Mouse (Mus musculus) erythroblast, embryonic 14.5 days (primary cell): Measurements from ENCODE around the gene Plxna2.

Experiments used
- GATA1 ChIP-seq: IDR thresholded peaks from 2 replicates; pipeline ENCODE4 v1.6.1; 2012; ENCODE audit warnings: low read length, inconsistent platforms, mixed read lengths
- TAL1 ChIP-seq: IDR thresholded peaks from 3 replicates; pipeline ENCODE4 v1.6.1; 2012; ENCODE audit warnings: low read length, inconsistent platforms, mixed read lengths

DNA sequence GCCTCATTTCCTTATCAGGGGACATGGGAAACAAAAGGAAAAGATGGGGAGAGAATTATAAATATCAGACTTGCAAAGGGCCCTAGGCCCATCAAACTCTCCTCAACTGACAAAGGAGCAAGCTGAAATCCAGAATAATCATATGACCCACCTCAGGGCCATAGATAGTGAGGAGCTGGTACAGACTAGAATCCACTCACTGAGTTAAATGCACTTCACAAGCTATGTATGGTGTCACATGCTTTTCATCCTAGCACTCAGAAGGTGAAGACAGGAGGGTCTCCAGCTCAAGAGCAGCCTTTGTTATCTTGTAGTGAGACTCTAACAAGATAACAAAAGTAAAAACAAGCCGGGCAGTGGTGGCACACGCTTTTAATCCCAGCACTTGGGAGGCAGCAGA, 169.6 kb downstream of the Plxna2 start:
- TF ChIP-seq TAL1 = no peak
- TF ChIP-seq GATA1 = no peak
